Mouse (Mus musculus): ENCODE measurements around the gene Tdrd6. TPM values are rescaled to one million over a fixed set of nuclear protein-coding genes. Genes with fewer than 3 reads are reported as not detected.
A peak's percentile ranks its signal among the peaks of the same experiment; 100 is the strongest.

Tdrd6 gene
- polyA plus RNA-seq, 1 experiment from 2014 or later = 2.0 TPM

DNA sequence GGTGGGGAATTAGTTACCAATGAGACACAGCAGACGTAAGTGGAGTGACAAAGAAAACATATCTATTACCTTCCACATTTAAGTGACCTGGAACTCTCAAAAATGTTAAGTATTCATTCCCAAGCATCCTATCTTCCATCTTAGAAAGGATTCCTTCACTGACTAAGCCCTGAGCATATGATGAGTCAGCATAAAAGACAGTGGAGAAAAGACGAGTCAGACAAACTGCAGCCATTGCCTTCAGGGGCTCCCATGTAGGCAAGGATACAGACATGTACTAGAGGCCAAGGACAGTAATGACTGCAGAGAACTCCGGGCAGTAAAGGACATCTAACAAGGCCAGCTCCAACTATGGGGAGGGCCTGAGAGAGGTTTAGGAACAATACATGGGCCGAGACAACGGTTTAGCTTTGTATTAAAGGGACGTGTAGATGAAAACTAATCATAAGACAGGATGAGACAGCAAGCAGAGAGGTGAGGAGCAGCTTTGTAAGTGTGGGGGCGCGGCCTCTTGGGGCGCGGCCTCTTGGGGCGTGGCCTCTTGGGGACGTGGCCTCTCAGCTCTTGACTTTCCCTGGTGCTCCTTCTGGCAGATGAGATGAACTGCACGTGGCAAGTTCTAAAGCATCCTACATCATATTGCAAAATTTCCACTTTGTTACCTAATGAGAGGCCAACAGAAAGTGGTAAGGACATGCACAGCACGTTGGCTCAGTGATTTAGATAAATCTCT is 21.4 kb upstream of the Tdrd6 start:
- no peak overlapping the region for H3K4me2 ChIP-seq (ENCODE audit: low read depth, low read length)
- no peaks in the 10 kb centered on the region for H3K27me3 ChIP-seq (replicated peaks; ENCODE audit: control insufficient read depth, insufficient read depth, low read length)
- no peak overlapping the region for H3K27ac ChIP-seq (ENCODE audit: low read length)
- WGBS = 68% methylated on average over 14 of the region's 14 CpGs
- ATAC-seq = no peak
- H3K36me3 ChIP-seq (ENCODE audit: control insufficient read depth, insufficient read depth, low read length) = no peaks in the 10 kb centered on the region
- no peaks in the 10 kb centered on the region for H3K4me1 ChIP-seq (ENCODE audit: control insufficient read depth, insufficient read depth, low read length)
- no peaks in the 10 kb centered on the region for H3K9me3 ChIP-seq (ENCODE audit: control insufficient read depth, low read length)
- H3K9ac ChIP-seq (ENCODE audit: low read depth, low read length) = no peak overlapping the region
- H3K4me3 ChIP-seq (ENCODE audit: low read length) = no peak overlapping the region

GRCm38 (mm10) chr17:43649641-43650436 is 19.7 kb upstream of the Tdrd6 start:
- Histone ChIP-seq H3K4me1 (ENCODE audit: control insufficient read depth, insufficient read depth, low read length) (no peaks in the 10 kb centered on the region), H3K27me3 (replicated peaks; ENCODE audit: control insufficient read depth, insufficient read depth, low read length) (no peaks in the 10 kb centered on the region), H3K4me3 (ENCODE audit: low read length) (no peak overlapping the region), H3K9ac (ENCODE audit: low read depth, low read length) (no peak overlapping the region), H3K27ac (ENCODE audit: low read length) (no peak overlapping the region), H3K4me2 (ENCODE audit: low read depth, low read length) (no peak overlapping the region), H3K36me3 (ENCODE audit: control insufficient read depth, insufficient read depth, low read length) (no peaks in the 10 kb centered on the region), H3K9me3 (ENCODE audit: control insufficient read depth, low read length) (no peaks in the 10 kb centered on the region)
- no peak for ATAC-seq
- WGBS = 86% methylated on average over 10 of the region's 10 CpGs

- H3K4me3 ChIP-seq (ENCODE audit: low read length) = no peak overlapping the region
- no peaks in the 10 kb centered on the region for H3K27me3 ChIP-seq (replicated peaks; ENCODE audit: control insufficient read depth, insufficient read depth, low read length)
- no peak overlapping the region for H3K4me2 ChIP-seq (ENCODE audit: low read depth, low read length)
- no peak overlapping the region for H3K9ac ChIP-seq (ENCODE audit: low read depth, low read length)
- no peak for ATAC-seq
- no peaks in the 10 kb centered on the region for H3K4me1 ChIP-seq (ENCODE audit: control insufficient read depth, insufficient read depth, low read length)
- no peaks in the 10 kb centered on the region for H3K9me3 ChIP-seq (ENCODE audit: control insufficient read depth, low read length)
- WGBS = 58% methylated on average over 5 of the region's 5 CpGs
- no peaks in the 10 kb centered on the region for H3K36me3 ChIP-seq (ENCODE audit: control insufficient read depth, insufficient read depth, low read length)
- H3K27ac ChIP-seq (ENCODE audit: low read length) = no peak overlapping the region
Observed at GRCm38 (mm10) chr17:43646925-43647324, 16.8 kb upstream of the Tdrd6 start.

GRCm38 (mm10) chr17:43645136-43645535 is 15.0 kb upstream of the Tdrd6 start:
- WGBS = 90% methylated on average over 3 of the region's 3 CpGs
- Histone ChIP-seq H3K4me2 (ENCODE audit: low read depth, low read length) (no peak overlapping the region), H3K36me3 (ENCODE audit: control insufficient read depth, insufficient read depth, low read length) (no peaks in the 10 kb centered on the region), H3K9ac (ENCODE audit: low read depth, low read length) (no peak overlapping the region), H3K9me3 (ENCODE audit: control insufficient read depth, low read length) (no peaks in the 10 kb centered on the region), H3K4me3 (ENCODE audit: low read length) (no peak overlapping the region), H3K4me1 (ENCODE audit: control insufficient read depth, insufficient read depth, low read length) (no peaks in the 10 kb centered on the region), H3K27me3 (replicated peaks; ENCODE audit: control insufficient read depth, insufficient read depth, low read length) (no peaks in the 10 kb centered on the region), H3K27ac (ENCODE audit: low read length) (no peak overlapping the region)
- ATAC-seq = no peak

DNA sequence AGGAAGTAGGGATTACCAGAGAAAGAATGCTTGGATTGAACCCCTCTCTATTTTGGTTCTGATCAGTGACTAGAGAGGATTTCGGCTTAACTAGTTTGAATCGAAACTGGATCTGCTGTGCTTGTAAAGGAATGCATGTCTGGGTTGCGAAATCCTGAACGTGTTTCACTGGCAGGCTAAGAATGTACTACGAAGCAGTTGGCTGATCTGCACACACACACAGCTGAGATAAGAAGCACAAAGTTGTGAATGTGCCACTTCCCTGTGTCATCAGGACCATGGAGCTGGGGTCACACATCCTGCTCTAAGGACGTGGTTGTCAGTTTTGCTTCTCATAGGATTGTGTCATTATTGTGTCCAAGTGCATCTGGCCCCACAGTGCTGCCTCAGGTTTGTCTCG is 14.3 kb upstream of the Tdrd6 start:
- Histone ChIP-seq H3K27me3 (replicated peaks; ENCODE audit: control insufficient read depth, insufficient read depth, low read length) (no peaks in the 10 kb centered on the region), H3K36me3 (ENCODE audit: control insufficient read depth, insufficient read depth, low read length) (no peaks in the 10 kb centered on the region), H3K4me3 (ENCODE audit: low read length) (no peak overlapping the region), H3K4me1 (ENCODE audit: control insufficient read depth, insufficient read depth, low read length) (no peaks in the 10 kb centered on the region), H3K9me3 (ENCODE audit: control insufficient read depth, low read length) (no peaks in the 10 kb centered on the region), H3K27ac (ENCODE audit: low read length) (no peak overlapping the region), H3K4me2 (ENCODE audit: low read depth, low read length) (no peak overlapping the region), H3K9ac (ENCODE audit: low read depth, low read length) (no peak overlapping the region)
- 66% methylated on average over 7 of the region's 7 CpGs for WGBS
- peak; percentile 68 for ATAC-seq

DNA sequence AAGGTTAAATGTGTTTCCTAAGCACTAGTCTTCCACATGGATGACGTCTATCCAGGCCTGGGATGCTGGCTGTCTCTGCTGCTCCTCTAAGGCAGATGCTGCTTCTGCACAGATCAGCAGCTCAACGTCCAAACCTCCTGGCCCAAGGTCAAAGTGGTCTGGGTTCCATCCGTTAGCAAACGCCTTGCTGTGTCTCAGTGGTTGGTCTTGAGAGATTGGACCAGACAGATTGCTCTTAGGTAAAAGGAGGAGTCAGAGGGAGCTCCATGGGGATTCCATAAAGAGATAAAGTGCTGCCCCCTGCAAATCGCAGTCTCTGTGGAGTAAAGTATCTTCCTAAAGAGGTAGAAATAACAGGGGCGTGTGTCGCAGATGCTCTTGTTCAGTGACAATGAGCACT is 13.1 kb upstream of the Tdrd6 start:
- Histone ChIP-seq H3K4me3 (ENCODE audit: low read length) (no peak overlapping the region), H3K27ac (ENCODE audit: low read length) (no peak overlapping the region), H3K36me3 (ENCODE audit: control insufficient read depth, insufficient read depth, low read length) (no peaks in the 10 kb centered on the region), H3K9me3 (ENCODE audit: control insufficient read depth, low read length) (no peaks in the 10 kb centered on the region), H3K27me3 (replicated peaks; ENCODE audit: control insufficient read depth, insufficient read depth, low read length) (no peaks in the 10 kb centered on the region), H3K4me1 (ENCODE audit: control insufficient read depth, insufficient read depth, low read length) (no peaks in the 10 kb centered on the region), H3K4me2 (ENCODE audit: low read depth, low read length) (no peak overlapping the region), H3K9ac (ENCODE audit: low read depth, low read length) (no peak overlapping the region)
- WGBS = 76% methylated on average over 7 of the region's 7 CpGs
- ATAC-seq = no peak

DNA sequence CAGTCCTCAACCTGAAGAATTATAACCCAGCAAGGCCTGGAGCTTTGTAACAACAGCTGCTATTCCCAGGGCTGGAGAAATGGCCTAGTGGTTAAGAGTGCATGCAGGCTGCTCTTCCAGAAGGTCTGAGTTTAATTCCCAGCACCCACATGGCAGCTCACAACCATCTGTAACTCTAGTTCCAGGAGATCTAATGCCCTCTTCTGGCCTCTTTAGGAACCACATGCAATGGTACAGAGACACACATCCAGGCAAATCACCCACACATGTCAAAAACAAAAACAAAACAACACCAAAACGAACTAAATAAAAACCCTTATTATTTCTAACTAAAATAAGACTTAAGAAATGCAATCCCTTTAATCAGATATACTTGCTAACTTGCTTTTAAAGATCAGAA is 10.7 kb upstream of the Tdrd6 start:
- Histone ChIP-seq H3K4me2 (ENCODE audit: low read depth, low read length) (no peak overlapping the region), H3K36me3 (ENCODE audit: control insufficient read depth, insufficient read depth, low read length) (no peaks in the 10 kb centered on the region), H3K9me3 (ENCODE audit: control insufficient read depth, low read length) (no peaks in the 10 kb centered on the region), H3K27ac (ENCODE audit: low read length) (no peak overlapping the region), H3K4me1 (ENCODE audit: control insufficient read depth, insufficient read depth, low read length) (no peaks in the 10 kb centered on the region), H3K4me3 (ENCODE audit: low read length) (no peak overlapping the region), H3K9ac (ENCODE audit: low read depth, low read length) (no peak overlapping the region), H3K27me3 (replicated peaks; ENCODE audit: control insufficient read depth, insufficient read depth, low read length) (no peaks in the 10 kb centered on the region)
- no peak for ATAC-seq
- WGBS = 77% methylated on average over 1 of the region's 1 CpGs

DNA sequence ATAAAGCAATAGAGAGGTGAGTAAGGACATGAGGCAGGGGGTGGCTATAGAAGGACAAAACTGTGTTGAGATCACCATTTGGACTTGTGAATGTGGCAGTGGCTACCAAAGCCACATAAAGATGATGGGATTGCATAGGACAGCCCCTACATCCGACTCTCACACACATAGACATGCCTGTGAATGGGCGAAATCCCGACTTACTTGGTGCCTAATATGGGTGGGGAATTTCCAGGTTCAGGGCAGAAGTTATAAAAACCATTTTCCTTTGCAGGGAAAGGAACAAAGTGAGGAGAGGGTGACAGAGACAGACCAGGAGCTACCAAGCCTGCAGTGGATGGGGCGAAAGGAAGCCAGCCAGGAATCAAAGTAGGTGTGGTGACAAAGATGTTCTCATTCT is 7.0 kb upstream of the Tdrd6 start:
- Histone ChIP-seq H3K4me2 (ENCODE audit: low read depth, low read length) (no peak overlapping the region), H3K9ac (ENCODE audit: low read depth, low read length) (no peak overlapping the region), H3K36me3 (ENCODE audit: control insufficient read depth, insufficient read depth, low read length) (no peaks in the 10 kb centered on the region), H3K27me3 (replicated peaks; ENCODE audit: control insufficient read depth, insufficient read depth, low read length) (no peaks in the 10 kb centered on the region), H3K9me3 (ENCODE audit: control insufficient read depth, low read length) (no peaks in the 10 kb centered on the region), H3K4me1 (ENCODE audit: control insufficient read depth, insufficient read depth, low read length) (no peaks in the 10 kb centered on the region), H3K27ac (ENCODE audit: low read length) (no peak overlapping the region), H3K4me3 (ENCODE audit: low read length) (no peak overlapping the region)
- ATAC-seq = no peak
- WGBS = 95% methylated on average over 4 of the region's 4 CpGs

- Histone ChIP-seq H3K4me1 (ENCODE audit: control insufficient read depth, insufficient read depth, low read length) (peaks cover 15% of the 10 kb centered on the region), H3K27ac (ENCODE audit: low read length) (no peak overlapping the region), H3K9me3 (ENCODE audit: control insufficient read depth, low read length) (no peaks in the 10 kb centered on the region), H3K4me3 (ENCODE audit: low read length) (peak overlapping the region; percentile 47), H3K4me2 (ENCODE audit: low read depth, low read length) (peak overlapping the region; percentile 74), H3K27me3 (replicated peaks; ENCODE audit: control insufficient read depth, insufficient read depth, low read length) (peaks cover 32% of the 10 kb centered on the region), H3K36me3 (ENCODE audit: control insufficient read depth, insufficient read depth, low read length) (no peaks in the 10 kb centered on the region), H3K9ac (ENCODE audit: low read depth, low read length) (peak overlapping the region; percentile 38; the same call in 1 of the 2 replicates)
- no peak for ATAC-seq
- WGBS = 56% methylated on average over 13 of the region's 13 CpGs
Observed at GRCm38 (mm10) chr17:43630427-43630760, 295 bp upstream of the Tdrd6 start.
